Mouse (Mus musculus) heart, adult 9 months (tissue): ENCODE measurements around the gene Ifitm6.
"Not testable (repeated sequence)": the region's sequence is repeated elsewhere in the genome, so short reads cannot be mapped to it uniquely, and the experiment has no call there.

Source experiments
- DNase-seq, 2 experiments: peaks; one replicate each; pipeline ENCODE4 v3.0.0; 2022; ENCODE audit warnings: low spot score in 2 of 2

Gene Ifitm6

GRCm38 (mm10) chr7:141008938-141009660 is 8.6 kb downstream of the Ifitm6 start:
- DNase-seq: peak; percentile 91 to 92

GRCm38 (mm10) chr7:141008312-141008761 is 9.4 kb downstream of the Ifitm6 start:
- DNase-seq: peak; percentile 44 to 57

- peak in 1 of 2 experiments; percentile 35 for DNase-seq
These were observed 10.8 kb downstream of the Ifitm6 start for GRCm38 (mm10) chr7:141006914-141007313.

GRCm38 (mm10) chr7:141006446-141006845 is 11.3 kb downstream of the Ifitm6 start:
- DNase-seq: no peak

GRCm38 (mm10) chr7:141003248-141004010 is 14.3 kb downstream of the Ifitm6 start:
- no peak for DNase-seq

GRCm38 (mm10) chr7:141000881-141001708 is 16.6 kb downstream of the Ifitm6 start:
- no peak for DNase-seq

- DNase-seq: no peak
These were observed 18.6 kb downstream of the Ifitm6 start for GRCm38 (mm10) chr7:140998853-140999700.

- DNase-seq: no peak
These were observed 19.9 kb downstream of the Ifitm6 start for GRCm38 (mm10) chr7:140997817-140998216.

- DNase-seq: no peak
These were observed 26.5 kb downstream of the Ifitm6 start for GRCm38 (mm10) chr7:140991117-140991689.

GRCm38 (mm10) chr7:140990622-140991021 is 27.1 kb downstream of the Ifitm6 start:
- DNase-seq: no peak

- DNase-seq: no peak
These were observed 27.5 kb downstream of the Ifitm6 start for GRCm38 (mm10) chr7:140990185-140990584.

GRCm38 (mm10) chr7:140989022-140989421 is 28.7 kb downstream of the Ifitm6 start:
- DNase-seq: no peak

GRCm38 (mm10) chr7:140987182-140988138 is 30.3 kb downstream of the Ifitm6 start:
- no peak for DNase-seq

GRCm38 (mm10) chr7:140982971-140983370 is 34.8 kb downstream of the Ifitm6 start:
- DNase-seq: no peak

GRCm38 (mm10) chr7:140981704-140982103 is 36.0 kb downstream of the Ifitm6 start:
- no peak for DNase-seq

- DNase-seq: not testable (repeated sequence)
These were observed 41.0 kb downstream of the Ifitm6 start for GRCm38 (mm10) chr7:140976720-140977119.

- no peak for DNase-seq
These were observed 42.3 kb downstream of the Ifitm6 start for GRCm38 (mm10) chr7:140975465-140975864.

- DNase-seq: no peak
These were observed 42.8 kb downstream of the Ifitm6 start for GRCm38 (mm10) chr7:140974940-140975339.

- DNase-seq: no peak
These were observed 44.1 kb downstream of the Ifitm6 start for GRCm38 (mm10) chr7:140973396-140974165.
